ENCODE assay signal across 25 mouse cellular contexts in the genomic region with DNA sequence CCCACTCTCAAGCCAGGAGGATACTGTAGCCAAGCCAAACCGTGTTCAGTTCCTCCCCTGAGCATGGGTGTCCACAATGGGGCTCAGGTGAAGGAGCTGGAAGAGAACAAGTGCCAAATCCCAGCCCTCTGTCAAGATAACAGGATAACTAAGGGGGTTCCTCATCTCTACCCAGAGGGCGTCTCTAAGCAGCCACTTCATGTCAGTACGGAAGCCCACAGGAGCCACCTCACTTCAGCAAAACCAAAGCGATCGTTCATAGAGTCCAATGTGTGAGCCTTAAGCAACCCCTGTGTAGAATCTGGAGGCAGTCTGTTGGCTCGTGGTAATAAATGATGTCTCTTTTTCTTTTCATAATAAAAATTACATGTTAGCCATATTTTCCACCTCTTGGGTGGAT.
"Had no signal": no experiment of that assay in that cellular context is flagged by ENCODE, and none has a peak within 500 bp of the region (broad histone marks: within the 10 kb centered on the region; RNA-seq: fewer than 3 reads in every experiment).

No protein-coding gene starts in this region.

- DNase-seq: heart, postnatal 10 days; heart, postnatal 14 days; heart, postnatal 36 days; heart, postnatal 4 days; kidney, adult 11 months; kidney, adult 9 months; kidney, postnatal 10 days; kidney, postnatal 14 days; kidney, postnatal 4 days; layer of hippocampus, adult 9-11 months; layer of hippocampus, postnatal 36 days had no signal

- H3K27ac ChIP-seq: heart, embryonic 13.5 days; heart, embryonic 15.5 days; hindbrain, embryonic 10.5 days; hindbrain, embryonic 12.5 days; hindbrain, embryonic 13.5 days; hindbrain, embryonic 14.5 days; hindbrain, embryonic 15.5 days; hindbrain, postnatal 0 days; intestine, embryonic 15.5 days; kidney, embryonic 15.5 days; kidney, postnatal 0 days; layer of hippocampus, adult 2 months; left cerebral cortex, adult 2 months had no signal

- H3K9ac ChIP-seq: heart, embryonic 12.5 days; heart, embryonic 13.5 days; heart, embryonic 15.5 days; hindbrain, embryonic 12.5 days; hindbrain, embryonic 13.5 days; hindbrain, embryonic 14.5 days; hindbrain, embryonic 15.5 days; intestine, embryonic 15.5 days; kidney, embryonic 15.5 days had no signal

- H3K4me3 ChIP-seq: heart, embryonic 12.5 days; heart, embryonic 13.5 days; heart, embryonic 15.5 days; hindbrain, embryonic 10.5 days; hindbrain, embryonic 12.5 days; hindbrain, embryonic 13.5 days; hindbrain, embryonic 15.5 days; intestine, embryonic 15.5 days; kidney, embryonic 15.5 days; layer of hippocampus, adult 2 months; left cerebral cortex, adult 2 months had no signal

- H3K27me3 ChIP-seq: heart, embryonic 12.5 days; heart, embryonic 13.5 days; heart, embryonic 15.5 days; hindbrain, embryonic 12.5 days; hindbrain, embryonic 13.5 days; hindbrain, embryonic 15.5 days; intestine, embryonic 15.5 days; kidney, embryonic 15.5 days had no signal

- H3K36me3 ChIP-seq: hindbrain, embryonic 15.5 days had no signal

- H3K9me3 ChIP-seq: heart, embryonic 12.5 days; heart, embryonic 13.5 days; heart, embryonic 15.5 days; hindbrain, embryonic 10.5 days; hindbrain, embryonic 12.5 days; hindbrain, embryonic 13.5 days; hindbrain, embryonic 15.5 days; intestine, embryonic 15.5 days; kidney, embryonic 15.5 days had no signal
